Mouse (Mus musculus): ENCODE results near the gene Mgll. TPM values are rescaled to one million over a fixed set of nuclear protein-coding genes. Genes with fewer than 3 reads are reported as not detected.

The Mgll gene
- total RNA-seq, 1 experiment from 2014 or later: 4.0 TPM

DNA sequence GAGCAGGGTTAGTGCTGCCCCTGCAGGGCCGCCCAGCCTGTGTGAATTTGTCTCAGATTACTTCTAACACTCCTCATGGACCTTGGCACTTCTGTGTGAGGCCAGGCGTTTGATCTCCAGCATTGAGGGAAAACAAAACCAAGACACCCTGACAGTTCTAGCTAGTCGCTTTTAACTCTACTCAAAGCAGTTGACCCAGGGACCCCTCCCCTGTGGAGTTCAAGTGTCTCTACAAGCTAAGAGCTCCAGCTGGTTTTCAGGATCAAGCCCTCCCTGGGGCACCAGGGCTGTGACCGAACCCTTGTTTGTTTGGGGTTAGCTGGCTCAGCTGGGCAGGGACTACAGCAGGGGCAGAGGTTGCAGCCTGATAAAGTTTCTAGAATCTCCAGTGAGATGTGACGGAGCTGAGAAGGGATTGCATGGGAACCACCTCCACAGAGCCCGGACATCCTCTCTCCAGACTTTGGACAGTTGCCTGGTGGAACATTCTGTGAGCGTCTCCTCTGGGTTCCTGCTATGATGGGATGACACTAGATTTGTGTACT lies 68.0 kb downstream of the Mgll start:
- no peak for ATAC-seq (replicated peaks; ENCODE audit: low read depth, poor library complexity, severe bottlenecking)

DNA sequence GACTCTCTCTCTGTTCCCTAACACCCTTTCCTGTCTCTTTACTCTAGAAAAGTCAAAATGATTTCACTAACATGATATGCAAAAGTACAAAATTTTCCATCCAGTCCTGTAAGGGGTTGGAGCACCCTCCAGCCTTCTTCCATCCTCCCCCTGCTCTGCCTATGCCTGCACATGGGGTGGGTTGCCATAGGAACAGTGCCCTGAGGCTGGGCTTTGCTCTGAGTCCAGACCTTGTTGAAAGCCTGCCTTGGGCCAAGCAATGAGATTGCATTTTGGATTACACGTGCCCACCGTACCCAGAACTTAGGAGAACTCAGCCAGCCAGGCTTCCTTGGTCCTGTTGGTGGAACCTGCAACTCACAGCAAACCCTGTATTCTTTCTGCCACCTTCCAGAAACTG lies 69.0 kb downstream of the Mgll start:
- no peak for ATAC-seq (replicated peaks; ENCODE audit: low read depth, poor library complexity, severe bottlenecking)

DNA sequence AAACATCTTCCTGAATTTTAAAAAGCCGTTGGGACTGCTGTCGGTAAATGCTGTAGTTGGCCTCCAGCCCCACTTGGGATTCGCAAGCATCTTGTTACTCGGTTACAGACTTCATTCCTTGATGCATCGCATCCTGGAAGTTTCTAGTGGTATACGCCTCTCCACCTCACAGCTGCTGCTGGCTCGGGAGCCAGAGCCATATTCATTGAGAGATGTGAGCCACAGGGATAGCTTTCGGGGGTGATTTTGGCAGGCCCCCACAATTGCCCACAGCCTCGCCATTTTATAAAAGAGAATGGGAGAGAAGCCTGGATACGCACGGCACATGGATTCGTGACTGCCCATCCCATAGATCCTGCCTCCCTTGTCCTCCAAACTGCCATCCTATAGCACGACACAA lies 69.7 kb downstream of the Mgll start:
- no peak for ATAC-seq (replicated peaks; ENCODE audit: low read depth, poor library complexity, severe bottlenecking)

DNA sequence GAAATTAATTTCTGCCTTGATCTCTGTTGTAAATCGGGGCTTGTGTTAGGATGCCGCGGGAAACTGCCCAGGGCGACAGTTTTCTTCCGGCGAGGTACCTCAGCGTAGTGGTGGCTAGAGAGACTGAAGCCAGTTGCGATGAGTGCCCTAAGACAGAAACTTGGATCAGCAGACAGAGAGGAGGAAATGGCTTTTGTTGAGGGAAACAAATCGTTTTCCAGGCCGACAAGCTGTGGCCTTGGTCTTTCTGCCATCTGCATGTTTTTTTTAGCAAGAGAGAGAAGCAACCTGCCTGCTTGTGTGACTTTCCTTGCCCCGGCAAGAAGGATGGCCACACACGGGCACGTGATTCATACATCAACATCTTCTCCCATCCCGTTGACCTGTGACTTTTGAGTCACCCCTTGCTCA lies 70.4 kb downstream of the Mgll start:
- ATAC-seq (replicated peaks; ENCODE audit: low read depth, poor library complexity, severe bottlenecking): no peak

DNA sequence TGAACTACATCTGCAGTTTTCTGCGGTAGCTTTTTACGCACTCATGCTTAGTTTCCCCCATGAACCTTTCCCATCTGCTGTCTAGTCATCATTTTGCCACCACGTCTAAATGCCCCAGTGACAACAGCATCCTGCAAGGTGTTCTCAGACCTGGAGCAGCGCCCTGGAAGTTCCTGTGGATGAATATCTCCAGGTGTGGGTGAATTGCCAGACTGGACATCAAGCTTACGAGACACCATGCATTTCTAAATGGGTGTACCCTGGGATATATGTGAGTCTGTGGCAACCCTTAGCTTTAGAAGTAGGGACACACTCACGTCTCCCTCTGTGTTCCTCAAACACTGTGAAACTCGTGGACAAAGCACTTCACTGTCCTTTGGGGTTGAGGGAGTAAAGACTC lies 76.0 kb downstream of the Mgll start:
- no peak for ATAC-seq (replicated peaks; ENCODE audit: low read depth, poor library complexity, severe bottlenecking)

DNA sequence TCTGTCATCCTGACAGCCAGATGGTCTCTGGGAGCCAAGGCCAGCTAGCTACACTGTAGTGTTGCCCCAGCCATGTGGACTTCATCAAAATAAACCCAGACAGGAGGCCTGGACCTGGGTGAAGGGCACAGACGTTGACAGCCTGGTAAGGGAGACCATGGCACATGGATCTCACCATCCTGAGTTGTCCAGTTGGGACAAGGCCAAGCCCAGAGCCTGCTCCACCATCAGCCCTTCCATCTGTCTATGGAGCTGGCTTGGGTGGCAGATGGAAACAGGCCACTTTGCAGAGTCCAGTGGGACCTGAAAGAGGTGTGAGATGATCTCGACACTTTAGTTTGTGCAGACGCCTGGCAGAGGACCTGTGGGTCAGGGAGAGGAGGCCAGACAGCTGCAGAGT lies 76.5 kb downstream of the Mgll start:
- ATAC-seq (replicated peaks; ENCODE audit: low read depth, poor library complexity, severe bottlenecking): no peak

DNA sequence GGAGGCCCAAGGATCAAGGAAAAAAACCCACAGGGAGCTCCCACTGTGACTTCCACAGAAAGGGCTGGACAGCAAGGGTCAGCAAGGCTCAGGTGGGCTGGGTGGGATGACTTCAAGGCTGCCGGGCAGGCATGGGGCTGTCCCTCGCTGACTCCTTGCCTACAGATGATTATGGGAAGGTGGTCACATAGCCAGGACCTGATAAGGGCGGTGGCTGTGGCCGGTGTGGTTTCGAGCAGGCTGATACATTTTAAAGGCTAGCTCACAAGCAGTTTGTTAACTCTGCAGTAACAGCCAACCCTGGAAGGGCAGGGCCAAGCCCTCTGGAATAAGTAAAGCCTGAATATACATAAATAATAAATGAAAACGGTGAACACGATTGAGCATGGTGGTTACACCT lies 78.8 kb downstream of the Mgll start:
- ATAC-seq (replicated peaks; ENCODE audit: low read depth, poor library complexity, severe bottlenecking): peak; percentile 70

DNA sequence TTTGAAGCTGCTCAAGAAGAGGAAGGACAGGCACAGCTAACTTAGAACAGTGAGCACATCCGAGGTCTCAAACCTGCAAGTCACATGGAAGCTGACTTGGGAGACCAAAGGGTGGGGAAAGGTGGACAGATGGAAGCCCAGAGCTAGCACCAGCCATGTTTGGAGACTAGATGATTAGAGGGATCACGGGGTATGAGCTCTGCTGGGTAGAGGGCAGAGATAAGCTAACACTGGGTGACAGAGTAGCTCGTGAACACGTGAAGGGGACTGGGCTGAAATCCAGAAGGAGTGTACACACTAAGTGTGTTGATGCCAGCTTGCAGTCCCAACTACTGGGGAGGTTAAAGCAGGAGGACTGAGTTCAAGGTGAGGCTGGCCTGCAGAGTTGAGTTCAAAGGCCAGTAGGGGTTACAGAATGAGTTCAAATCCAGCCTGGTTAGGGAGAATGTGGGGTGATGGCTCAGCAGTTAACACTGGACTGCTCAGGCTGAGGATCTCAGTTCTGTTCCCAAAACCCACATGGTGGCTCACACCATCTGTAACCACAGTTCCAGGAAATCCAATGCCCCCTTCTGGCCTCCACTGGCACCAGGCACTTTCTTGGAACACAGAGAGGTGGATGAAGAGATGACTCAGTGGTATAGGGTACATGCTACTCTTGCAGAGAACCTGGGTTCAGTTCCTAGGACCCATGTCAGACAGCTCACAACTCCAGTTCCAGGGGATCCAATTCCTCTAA lies 79.9 kb downstream of the Mgll start:
- ATAC-seq (replicated peaks; ENCODE audit: low read depth, poor library complexity, severe bottlenecking): peak; percentile 37; the same call in 1 of the 2 replicates

DNA sequence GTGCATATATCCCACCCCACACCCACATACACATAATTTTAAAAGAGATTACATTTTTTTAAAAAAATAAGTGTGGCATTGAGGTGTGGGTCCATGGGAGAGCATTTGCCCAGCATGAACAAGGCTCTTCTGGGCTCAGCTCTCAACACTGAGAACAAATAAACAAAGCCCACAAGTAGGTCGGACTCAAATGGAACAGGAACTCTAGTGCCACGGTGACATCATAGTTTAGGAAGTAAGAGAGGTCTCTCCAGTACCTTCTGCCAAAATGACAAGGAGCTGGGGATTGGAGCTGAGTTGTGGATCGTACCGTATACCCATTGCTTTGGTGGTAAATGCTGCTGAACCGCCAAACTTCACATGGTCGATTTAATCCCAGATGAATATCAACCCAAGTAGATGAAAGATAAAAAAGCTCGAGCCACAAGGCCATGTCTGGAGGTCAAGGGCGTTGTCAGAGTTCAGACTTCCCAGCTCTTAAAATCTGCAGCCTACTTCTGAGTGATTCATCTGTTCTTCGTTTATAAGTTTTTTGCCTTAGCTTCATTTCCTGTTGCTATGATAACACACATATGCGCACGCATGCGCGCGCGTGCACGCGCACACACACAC lies 80.9 kb downstream of the Mgll start:
- no peak for ATAC-seq (replicated peaks; ENCODE audit: low read depth, poor library complexity, severe bottlenecking)

DNA sequence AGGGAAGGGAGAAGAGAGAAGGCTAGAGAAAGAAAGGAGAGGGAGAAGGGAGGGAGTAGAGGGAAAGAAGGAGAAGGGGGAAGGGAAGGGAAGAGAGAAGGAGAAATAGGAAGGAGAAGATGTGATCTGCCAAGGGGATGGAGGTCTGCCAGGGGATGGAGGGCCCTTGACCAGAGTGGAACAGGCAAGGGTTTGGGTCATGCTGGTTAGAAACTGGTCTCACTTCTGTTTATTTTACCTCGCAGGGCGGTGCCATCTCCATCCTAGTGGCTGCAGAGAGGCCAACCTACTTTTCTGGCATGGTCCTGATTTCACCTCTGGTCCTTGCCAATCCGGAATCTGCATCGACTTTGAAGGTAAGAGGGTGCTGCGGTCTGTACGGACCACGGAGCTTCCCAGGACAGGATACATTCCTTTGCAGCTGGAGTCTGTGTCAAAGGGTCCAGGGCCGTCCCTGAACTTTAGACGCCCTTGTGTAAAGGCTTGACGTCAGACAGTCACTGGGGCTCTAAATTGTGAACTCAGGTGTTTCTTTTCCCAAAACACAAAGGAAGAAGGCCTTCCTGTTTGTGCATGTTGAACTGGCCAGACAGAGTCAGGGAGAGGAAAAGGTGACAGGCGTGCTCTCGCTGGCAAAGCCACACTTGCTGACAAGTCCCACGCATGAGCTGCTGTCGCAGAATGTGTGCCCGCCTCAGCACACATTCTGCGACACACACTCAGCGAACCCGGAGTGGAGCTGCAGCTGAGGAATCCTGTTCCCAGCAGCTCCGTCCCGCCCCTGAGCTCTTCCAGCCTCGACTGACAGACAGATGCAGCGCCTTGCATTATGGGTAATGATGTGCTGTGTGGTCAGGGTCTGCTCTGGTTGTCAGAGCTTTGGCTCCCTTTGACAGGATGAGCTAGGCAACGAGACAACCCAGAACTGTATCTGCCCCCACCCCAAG lies 85.2 kb downstream of the Mgll start:
- ATAC-seq (replicated peaks; ENCODE audit: low read depth, poor library complexity, severe bottlenecking): no peak

DNA sequence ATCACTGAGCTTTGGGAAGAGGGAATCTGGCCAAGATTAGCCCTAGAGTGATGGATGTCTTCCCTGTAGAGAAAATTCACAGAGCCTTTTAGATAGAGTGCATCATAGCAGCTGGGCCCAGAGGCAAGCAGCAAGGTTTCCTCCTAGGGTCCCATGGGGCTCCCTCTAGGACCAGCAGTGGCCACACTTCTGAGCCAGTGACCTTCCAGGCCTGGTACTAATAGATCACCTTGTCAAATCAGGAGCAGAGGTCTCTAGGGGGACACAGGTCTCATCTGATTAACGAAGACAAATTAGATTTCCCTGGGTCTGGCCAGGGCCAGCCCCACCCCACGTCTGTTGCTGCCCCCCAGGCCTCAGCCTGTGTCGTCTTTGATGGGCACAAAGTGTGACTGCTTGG lies 86.1 kb downstream of the Mgll start:
- no peak for ATAC-seq (replicated peaks; ENCODE audit: low read depth, poor library complexity, severe bottlenecking)

DNA sequence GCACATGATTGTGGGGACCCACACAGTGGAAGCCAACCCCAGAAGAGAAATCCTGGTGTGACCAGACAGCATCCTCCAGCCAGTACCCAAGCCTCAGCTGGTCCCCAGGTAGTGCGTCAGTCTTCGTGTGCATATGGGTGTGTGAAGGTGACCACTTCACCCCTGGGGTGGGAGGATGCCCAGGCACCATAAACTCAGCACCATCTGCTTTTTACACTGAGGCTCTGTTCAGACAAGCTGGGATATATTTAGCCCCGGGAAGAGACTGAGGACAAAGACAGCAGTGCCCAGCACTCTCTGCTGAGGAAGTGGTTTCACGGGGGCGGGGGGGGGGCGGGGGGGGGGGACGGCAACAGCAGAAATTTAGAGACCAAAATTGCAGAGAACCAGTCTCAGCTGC lies 87.2 kb downstream of the Mgll start:
- ATAC-seq (replicated peaks; ENCODE audit: low read depth, poor library complexity, severe bottlenecking): peak; percentile 43; the same call in 1 of the 2 replicates

DNA sequence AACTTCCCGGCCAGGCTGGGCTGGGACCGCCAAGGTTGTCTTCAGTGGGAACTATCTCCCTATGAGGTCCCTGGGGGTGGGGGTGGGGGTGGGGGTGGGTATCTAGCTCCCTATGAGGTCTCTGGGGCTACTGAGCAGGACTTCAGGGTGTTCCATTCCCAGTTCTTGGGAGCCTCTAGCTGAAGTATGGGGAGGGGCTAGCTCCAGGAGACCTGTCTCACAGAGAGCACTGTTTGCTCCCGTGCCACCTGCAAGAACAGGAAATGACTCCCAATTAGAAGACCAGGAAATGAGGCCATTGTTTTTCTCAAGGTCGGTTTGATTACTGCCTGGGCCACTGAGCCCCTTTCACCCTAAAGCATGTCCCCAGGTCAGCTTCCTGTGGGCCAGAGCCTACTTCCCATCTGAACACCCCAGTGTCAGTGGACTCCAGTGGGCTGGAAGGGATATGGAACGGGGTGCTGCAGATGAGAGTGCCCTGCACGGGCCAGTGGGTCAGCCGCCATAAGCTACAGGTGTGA lies 87.7 kb downstream of the Mgll start:
- no peak for ATAC-seq (replicated peaks; ENCODE audit: low read depth, poor library complexity, severe bottlenecking)

DNA sequence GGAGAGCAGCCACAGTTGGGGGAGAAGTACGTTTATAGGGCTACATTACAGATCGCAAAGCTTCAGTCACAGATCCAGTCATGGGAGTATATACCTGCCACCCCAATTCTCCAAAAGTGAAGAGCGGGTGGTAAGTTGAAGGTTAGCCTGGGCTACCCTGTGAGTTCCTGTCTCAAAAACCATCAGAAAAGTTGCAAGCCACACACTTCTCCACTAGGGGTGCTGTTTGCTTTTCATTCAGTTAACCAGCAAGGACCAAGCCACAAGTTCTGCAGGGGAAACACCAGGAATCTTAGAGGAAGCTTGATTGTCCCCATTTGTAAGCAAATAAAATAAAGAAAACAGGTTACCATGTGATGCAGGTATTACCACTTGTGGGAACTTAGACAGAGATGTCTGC lies 88.7 kb downstream of the Mgll start:
- ATAC-seq (replicated peaks; ENCODE audit: low read depth, poor library complexity, severe bottlenecking): peak; percentile 56

DNA sequence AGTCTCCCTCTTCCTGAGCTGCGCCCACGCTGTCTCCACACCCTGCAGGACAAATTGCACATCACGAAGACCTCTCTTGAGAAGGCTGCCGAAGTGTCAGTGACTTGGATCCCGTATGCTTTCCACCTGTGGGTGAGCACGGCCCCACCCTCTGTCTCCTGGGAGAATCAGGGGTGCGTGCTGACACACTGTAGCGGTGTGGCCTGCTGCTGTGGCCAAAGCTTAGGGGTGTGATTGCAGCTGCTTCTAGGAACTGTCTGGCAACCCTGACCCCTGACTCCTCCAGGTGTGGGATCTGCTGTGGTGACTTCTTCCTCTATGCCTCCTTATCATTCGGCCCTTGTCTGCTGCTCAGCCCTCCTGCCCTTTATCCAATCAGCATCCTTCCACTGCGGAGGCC lies 89.6 kb downstream of the Mgll start:
- no peak for ATAC-seq (replicated peaks; ENCODE audit: low read depth, poor library complexity, severe bottlenecking)

DNA sequence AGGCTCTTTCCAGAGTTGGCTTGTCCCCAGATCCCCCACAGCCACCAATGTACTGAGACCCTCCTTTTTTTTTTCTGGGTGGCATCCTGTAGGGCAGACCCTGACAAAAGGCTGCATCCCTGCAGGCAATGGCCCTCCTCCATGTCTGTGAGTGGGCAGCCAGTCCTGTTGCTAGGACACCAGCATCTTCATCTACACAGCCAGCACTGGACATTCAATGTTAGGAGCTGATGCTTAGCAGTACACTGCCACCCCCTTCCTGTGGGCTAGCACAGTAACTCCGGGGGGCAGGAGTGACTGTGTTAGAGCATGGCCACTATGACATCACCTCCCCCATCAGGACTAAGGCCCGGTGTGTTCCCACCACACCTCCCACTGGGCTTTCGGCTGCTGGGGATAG lies 90.8 kb downstream of the Mgll start:
- ATAC-seq (replicated peaks; ENCODE audit: low read depth, poor library complexity, severe bottlenecking): no peak

DNA sequence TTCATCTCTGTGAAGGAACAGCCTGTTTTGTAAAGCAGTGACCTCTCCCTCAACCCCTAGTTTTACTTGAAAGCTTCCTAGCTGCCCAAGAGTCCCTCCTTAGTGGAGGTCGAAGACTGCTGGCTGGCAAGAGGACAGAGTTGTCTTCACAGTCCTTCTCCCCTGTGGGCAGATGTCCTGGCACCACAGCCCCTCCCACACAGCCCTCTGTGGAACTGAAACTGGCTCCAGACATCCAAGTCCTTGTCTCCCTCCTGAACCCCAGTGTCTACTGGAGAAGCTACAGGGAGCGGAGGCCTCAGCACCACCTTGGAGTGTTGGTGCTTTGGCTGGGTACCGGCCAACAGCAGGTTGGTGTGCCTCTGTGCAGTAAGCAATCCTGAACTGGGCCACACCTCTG lies 91.3 kb downstream of the Mgll start:
- 0 out of 2 replicates have a peak, but pooled peaks have one; percentile 20 for ATAC-seq (replicated peaks; ENCODE audit: low read depth, poor library complexity, severe bottlenecking)

DNA sequence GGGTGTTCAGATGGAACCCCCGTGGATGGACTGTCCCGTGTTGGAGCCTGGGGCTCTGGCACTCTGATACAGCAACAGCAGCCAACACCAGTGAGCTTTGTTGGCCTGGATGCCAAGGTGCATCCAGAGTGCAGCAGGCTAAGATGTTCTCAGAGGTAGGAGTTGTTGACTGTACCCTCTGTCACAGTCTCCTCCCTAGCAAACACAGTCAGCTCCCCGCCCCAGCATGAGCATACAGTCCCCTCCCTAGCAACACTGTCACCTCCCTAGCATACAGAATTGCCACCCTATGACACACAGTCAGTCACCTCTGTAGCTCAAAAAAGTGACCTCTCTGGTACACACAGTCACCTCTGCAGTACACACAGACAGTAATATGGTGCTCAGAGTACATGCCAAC lies 92.7 kb downstream of the Mgll start:
- no peak for ATAC-seq (replicated peaks; ENCODE audit: low read depth, poor library complexity, severe bottlenecking)

DNA sequence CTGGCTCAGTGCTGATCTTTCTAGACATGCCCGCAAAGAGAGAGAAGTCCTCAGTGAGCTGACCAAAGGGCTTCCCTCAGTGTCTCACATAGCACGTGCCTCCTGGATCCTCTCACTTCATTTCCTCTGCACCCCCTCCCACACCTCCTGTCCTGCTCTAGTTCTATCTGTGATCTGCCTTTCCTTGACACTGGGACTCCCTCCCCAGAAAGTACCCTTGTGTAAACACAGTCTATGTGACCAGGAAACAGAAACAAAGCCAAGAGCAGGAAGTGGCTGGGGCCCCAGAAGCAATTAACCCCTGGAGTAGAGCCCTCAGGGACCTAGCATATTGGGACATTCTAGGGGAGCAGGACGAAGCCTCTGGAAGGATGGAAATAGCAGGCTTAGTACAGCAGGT lies 96.6 kb downstream of the Mgll start:
- ATAC-seq (replicated peaks; ENCODE audit: low read depth, poor library complexity, severe bottlenecking): peak; percentile 26

DNA sequence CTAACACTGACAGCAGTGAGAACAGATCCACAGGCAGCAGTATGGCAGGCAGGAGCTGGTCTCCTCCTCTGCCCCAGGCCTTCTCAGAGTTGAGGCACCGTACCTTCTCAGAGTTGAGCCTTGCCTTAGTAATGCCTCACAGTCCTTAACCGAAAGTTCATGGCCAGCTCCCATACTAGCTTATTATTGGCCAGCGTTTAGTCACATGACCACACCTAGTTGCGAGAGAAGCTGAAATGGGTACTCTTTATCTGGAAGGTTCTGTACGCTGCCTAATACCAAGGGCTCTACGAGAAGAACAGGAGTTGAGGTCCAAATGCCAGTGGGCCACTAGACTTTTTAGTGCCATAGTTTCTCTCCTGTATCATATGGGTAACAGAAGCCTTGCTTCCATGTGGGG lies 97.1 kb downstream of the Mgll start:
- no peak for ATAC-seq (replicated peaks; ENCODE audit: low read depth, poor library complexity, severe bottlenecking)

Measured in common myeloid progenitor, adult 5-6 weeks (primary cell).